Mouse (Mus musculus): Measurements from ENCODE around the gene Tex12. TPM values are rescaled to one million over a fixed set of nuclear protein-coding genes. Genes with fewer than 3 reads are reported as not detected.

Gene Tex12
- polyA plus RNA-seq, 1 experiment from 2014 or later: not detected

GRCm38 (mm10) chr9:50554241-50555093, 6.7 kb downstream of the Tex12 start, which contains the start of gene Il18:
TSS of gene Il18 (plus strand) at chr9:50554827.
- H3K9ac ChIP-seq: peak within 1 kb of the TSS; percentile 19; the same call in 1 of the 2 replicates
- peak; percentile 39; the same call in 1 of the 2 replicates for ATAC-seq (ENCODE audit: insufficient number of reproducible peaks, low FRiP score, low TSS enrichment, low read depth)
- peaks cover 8% of the 10 kb centered on the region; the same call in 1 of the 2 replicates for H3K4me1 ChIP-seq
- H3K4me3 ChIP-seq (replicated peaks): peak within 1 kb of the TSS; percentile 14
- no peaks in the 10 kb centered on the region for H3K36me3 ChIP-seq
- no peaks in the 10 kb centered on the region for H3K9me3 ChIP-seq (replicated peaks)
- WGBS: 26% methylated on average over 12 of the region's 12 CpGs
- peak within 1 kb of the TSS; percentile 42 for H3K4me2 ChIP-seq (replicated peaks)
- H3K27me3 ChIP-seq: no peaks in the 10 kb centered on the region
- H3K27ac ChIP-seq (replicated peaks): peak within 1 kb of the TSS; percentile 51; the same call in 1 of the 2 replicates

GRCm38 (mm10) chr9:50553547-50553946, 7.6 kb downstream of the Tex12 start:
- H3K27me3 ChIP-seq: no peaks in the 10 kb centered on the region
- no peak overlapping the region for H3K4me2 ChIP-seq (replicated peaks)
- H3K4me1 ChIP-seq: peaks cover 8% of the 10 kb centered on the region; the same call in 1 of the 2 replicates
- H3K9me3 ChIP-seq (replicated peaks): no peaks in the 10 kb centered on the region
- 71% methylated on average over 2 of the region's 2 CpGs for WGBS
- no peak overlapping the region for H3K4me3 ChIP-seq (replicated peaks)
- H3K27ac ChIP-seq (replicated peaks): no peak overlapping the region
- H3K9ac ChIP-seq: no peak overlapping the region
- H3K36me3 ChIP-seq: no peaks in the 10 kb centered on the region
- no peak for ATAC-seq (ENCODE audit: insufficient number of reproducible peaks, low FRiP score, low TSS enrichment, low read depth)

GRCm38 (mm10) chr9:50552206-50552605, 8.9 kb downstream of the Tex12 start:
- no peak overlapping the region for H3K4me3 ChIP-seq (replicated peaks)
- no peaks in the 10 kb centered on the region for H3K36me3 ChIP-seq
- ATAC-seq (ENCODE audit: insufficient number of reproducible peaks, low FRiP score, low TSS enrichment, low read depth): no peak
- H3K4me2 ChIP-seq (replicated peaks): no peak overlapping the region
- WGBS: 51% methylated on average over 5 of the region's 5 CpGs
- no peak overlapping the region for H3K9ac ChIP-seq
- H3K9me3 ChIP-seq (replicated peaks): no peaks in the 10 kb centered on the region
- H3K4me1 ChIP-seq: peaks cover 8% of the 10 kb centered on the region; the same call in 1 of the 2 replicates
- no peak overlapping the region for H3K27ac ChIP-seq (replicated peaks)
- H3K27me3 ChIP-seq: no peaks in the 10 kb centered on the region

- no peak overlapping the region for H3K9ac ChIP-seq
- H3K4me2 ChIP-seq (replicated peaks): no peak overlapping the region
- 76% methylated on average over 4 of the region's 4 CpGs for WGBS
- ATAC-seq (ENCODE audit: insufficient number of reproducible peaks, low FRiP score, low TSS enrichment, low read depth): no peak
- H3K4me1 ChIP-seq: no peaks in the 10 kb centered on the region
- no peak overlapping the region for H3K4me3 ChIP-seq (replicated peaks)
- no peaks in the 10 kb centered on the region for H3K9me3 ChIP-seq (replicated peaks)
- H3K27me3 ChIP-seq: no peaks in the 10 kb centered on the region
- H3K27ac ChIP-seq (replicated peaks): no peak overlapping the region
- no peaks in the 10 kb centered on the region for H3K36me3 ChIP-seq
These were observed 12.2 kb downstream of the Tex12 start for GRCm38 (mm10) chr9:50548936-50549335.

- Histone ChIP-seq H3K36me3 (no peaks in the 10 kb centered on the region), H3K4me3 (replicated peaks) (no peak overlapping the region), H3K27ac (replicated peaks) (no peak overlapping the region), H3K4me2 (replicated peaks) (no peak overlapping the region), H3K9ac (no peak overlapping the region), H3K27me3 (no peaks in the 10 kb centered on the region), H3K9me3 (replicated peaks) (no peaks in the 10 kb centered on the region), H3K4me1 (no peaks in the 10 kb centered on the region)
- 37% methylated on average over 5 of the region's 5 CpGs for WGBS
- ATAC-seq (ENCODE audit: insufficient number of reproducible peaks, low FRiP score, low TSS enrichment, low read depth): no peak
These were observed 13.2 kb downstream of the Tex12 start for GRCm38 (mm10) chr9:50547859-50548478.

GRCm38 (mm10) chr9:50542401-50542800, 18.7 kb downstream of the Tex12 start:
- Histone ChIP-seq H3K27me3 (no peaks in the 10 kb centered on the region), H3K9ac (no peak overlapping the region), H3K27ac (replicated peaks) (no peak overlapping the region), H3K36me3 (no peaks in the 10 kb centered on the region), H3K4me1 (no peaks in the 10 kb centered on the region), H3K4me2 (replicated peaks) (no peak overlapping the region), H3K4me3 (replicated peaks) (no peak overlapping the region), H3K9me3 (replicated peaks) (no peaks in the 10 kb centered on the region)
- WGBS: 51% methylated on average over 9 of the region's 9 CpGs
- no peak for ATAC-seq (ENCODE audit: insufficient number of reproducible peaks, low FRiP score, low TSS enrichment, low read depth)

- H3K27ac ChIP-seq (replicated peaks): no peak overlapping the region
- H3K9ac ChIP-seq: no peak overlapping the region
- no peak overlapping the region for H3K4me2 ChIP-seq (replicated peaks)
- no peaks in the 10 kb centered on the region for H3K36me3 ChIP-seq
- H3K4me1 ChIP-seq: no peaks in the 10 kb centered on the region
- H3K9me3 ChIP-seq (replicated peaks): no peaks in the 10 kb centered on the region
- 66% methylated on average over 7 of the region's 7 CpGs for WGBS
- H3K4me3 ChIP-seq (replicated peaks): no peak overlapping the region
- no peak for ATAC-seq (ENCODE audit: insufficient number of reproducible peaks, low FRiP score, low TSS enrichment, low read depth)
- no peaks in the 10 kb centered on the region for H3K27me3 ChIP-seq
These were observed 21.0 kb downstream of the Tex12 start for GRCm38 (mm10) chr9:50540170-50540569.

GRCm38 (mm10) chr9:50537295-50537694, 23.8 kb downstream of the Tex12 start:
- Histone ChIP-seq H3K36me3 (no peaks in the 10 kb centered on the region), H3K4me3 (replicated peaks) (no peak overlapping the region), H3K4me1 (no peaks in the 10 kb centered on the region), H3K27ac (replicated peaks) (no peak overlapping the region), H3K4me2 (replicated peaks) (no peak overlapping the region), H3K9me3 (replicated peaks) (no peaks in the 10 kb centered on the region), H3K9ac (no peak overlapping the region), H3K27me3 (no peaks in the 10 kb centered on the region)
- 49% methylated on average over 4 of the region's 4 CpGs for WGBS
- no peak for ATAC-seq (ENCODE audit: insufficient number of reproducible peaks, low FRiP score, low TSS enrichment, low read depth)

GRCm38 (mm10) chr9:50536603-50537135, 24.5 kb downstream of the Tex12 start:
- H3K27ac ChIP-seq (replicated peaks): no peak overlapping the region
- no peaks in the 10 kb centered on the region for H3K4me1 ChIP-seq
- no peak overlapping the region for H3K9ac ChIP-seq
- no peak overlapping the region for H3K4me2 ChIP-seq (replicated peaks)
- no peaks in the 10 kb centered on the region for H3K27me3 ChIP-seq
- H3K4me3 ChIP-seq (replicated peaks): no peak overlapping the region
- 80% methylated on average over 7 of the region's 7 CpGs for WGBS
- H3K9me3 ChIP-seq (replicated peaks): no peaks in the 10 kb centered on the region
- H3K36me3 ChIP-seq: no peaks in the 10 kb centered on the region
- ATAC-seq (ENCODE audit: insufficient number of reproducible peaks, low FRiP score, low TSS enrichment, low read depth): no peak

GRCm38 (mm10) chr9:50535930-50536329, 25.2 kb downstream of the Tex12 start:
- Histone ChIP-seq H3K9me3 (replicated peaks) (no peaks in the 10 kb centered on the region), H3K27me3 (no peaks in the 10 kb centered on the region), H3K9ac (no peak overlapping the region), H3K4me2 (replicated peaks) (no peak overlapping the region), H3K27ac (replicated peaks) (no peak overlapping the region), H3K36me3 (no peaks in the 10 kb centered on the region), H3K4me3 (replicated peaks) (no peak overlapping the region), H3K4me1 (no peaks in the 10 kb centered on the region)
- ATAC-seq (ENCODE audit: insufficient number of reproducible peaks, low FRiP score, low TSS enrichment, low read depth): no peak
- 62% methylated on average over 5 of the region's 5 CpGs for WGBS

GRCm38 (mm10) chr9:50533791-50534190, 27.3 kb downstream of the Tex12 start:
- H3K9me3 ChIP-seq (replicated peaks): no peaks in the 10 kb centered on the region
- H3K36me3 ChIP-seq: no peaks in the 10 kb centered on the region
- H3K4me3 ChIP-seq (replicated peaks): no peak overlapping the region
- 67% methylated on average over 3 of the region's 3 CpGs for WGBS
- no peaks in the 10 kb centered on the region for H3K4me1 ChIP-seq
- H3K27ac ChIP-seq (replicated peaks): no peak overlapping the region
- H3K27me3 ChIP-seq: no peaks in the 10 kb centered on the region
- ATAC-seq (ENCODE audit: insufficient number of reproducible peaks, low FRiP score, low TSS enrichment, low read depth): no peak
- H3K4me2 ChIP-seq (replicated peaks): no peak overlapping the region
- H3K9ac ChIP-seq: no peak overlapping the region

Data from embryonic facial prominence, embryonic 15.5 days (tissue).